Mouse (Mus musculus) forebrain, embryonic 12.5 days (tissue): Measurements from ENCODE around the gene Asic3. TPM values are rescaled to one million over a fixed set of nuclear protein-coding genes. Genes with fewer than 3 reads are reported as not detected.
"Not testable (repeated sequence)": the region's sequence is repeated elsewhere in the genome, so short reads cannot be mapped to it uniquely, and the experiment has no call there.

Source experiments
- ATAC-seq: fragments of 200-750 bp; cut with Nextera tagmentation; 2 replicates; pipeline ENCODE4 v1.8.0; 2017; ENCODE audit warnings: moderate TSS enrichment; ENCODE audit not compliant: low FRiP score
- H3K27ac ChIP-seq: fragments of 300-500 bp; sonication (generic); 2 replicates; pipeline ENCODE4 v1.5.1; 2016; ENCODE audit warnings: mild to moderate bottlenecking
- H3K27me3 ChIP-seq: fragments of 300-500 bp; sonication (generic); 2 replicates; pipeline ENCODE4 v1.6.1; 2016; ENCODE audit warnings: mild to moderate bottlenecking
- H3K36me3 ChIP-seq: fragments of 300-500 bp; sonication (generic); replicated peaks from 2 replicates; pipeline ENCODE4 v1.6.1; 2016; ENCODE audit warnings: mild to moderate bottlenecking
- H3K4me1 ChIP-seq: fragments of 300-500 bp; sonication (generic); 2 replicates; pipeline ENCODE4 v1.6.1; 2016
- H3K4me2 ChIP-seq: fragments of 300-500 bp; sonication (generic); 2 replicates; pipeline ENCODE4 v1.6.1; 2016; ENCODE audit warnings: mild to moderate bottlenecking, moderate library complexity
- H3K4me3 ChIP-seq: fragments of 300-500 bp; sonication (generic); replicated peaks from 2 replicates; pipeline ENCODE4 v1.5.1; 2016; ENCODE audit warnings: mild to moderate bottlenecking
- H3K9ac ChIP-seq: fragments of 300-500 bp; sonication (generic); 2 replicates; pipeline ENCODE4 v1.6.1; 2016; ENCODE audit warnings: mild to moderate bottlenecking
- H3K9me3 ChIP-seq: fragments of 300-500 bp; sonication (generic); 2 replicates; pipeline ENCODE4 v1.6.1; 2016
- WGBS: fragments of 180-500 bp; shearing (Covaris S2); methylation state at CpG from one replicate; pipeline ENCODE4 v1.1.7; 2016; 5-methylcytosine and 5-hydroxymethylcytosine counted together
- polyA plus RNA-seq: library from polyadenylated mRNA; unstranded; fragments of >200 nt; fragmentation: Nextera tagmentation; extraction: Ambion mirVana; gene quantifications from 2 replicates; pipeline ENCODE4 v1.2.1, GENCODE M21; 2016

Gene Asic3
- polyA plus RNA-seq, 1 experiment from 2014 or later: 0.20 TPM

GRCm38 (mm10) chr5:24389658-24390020 is 23.6 kb upstream of the Asic3 start:
- H3K9me3 ChIP-seq: no peaks in the 10 kb centered on the region
- no peaks in the 10 kb centered on the region for H3K36me3 ChIP-seq
- H3K27me3 ChIP-seq: peaks cover 67% of the 10 kb centered on the region
- H3K9ac ChIP-seq: no peak overlapping the region
- WGBS: 83% methylated on average over 4 of the region's 4 CpGs
- ATAC-seq: no peak
- no peak overlapping the region for H3K4me3 ChIP-seq
- H3K4me1 ChIP-seq: peaks cover 26% of the 10 kb centered on the region
- no peak overlapping the region for H3K4me2 ChIP-seq
- no peak overlapping the region for H3K27ac ChIP-seq

GRCm38 (mm10) chr5:24391864-24392263 is 21.3 kb upstream of the Asic3 start, which contains the start of gene Atg9b:
TSS of gene Atg9b (minus strand) at chr5:24392143.
- no peak for ATAC-seq
- Histone ChIP-seq H3K4me3 (no peak within 1 kb of the TSS), H3K9ac (no peak within 1 kb of the TSS), H3K36me3 (no peaks in the 10 kb centered on the region), H3K27ac (no peak within 1 kb of the TSS), H3K9me3 (no peaks in the 10 kb centered on the region), H3K4me1 (peaks cover 28% of the 10 kb centered on the region), H3K27me3 (peaks cover 44% of the 10 kb centered on the region), H3K4me2 (no peak within 1 kb of the TSS)
- 86% methylated on average over 7 of the region's 7 CpGs for WGBS

GRCm38 (mm10) chr5:24392724-24393123 is 20.5 kb upstream of the Asic3 start:
- Histone ChIP-seq H3K4me1 (peaks cover 19% of the 10 kb centered on the region), H3K36me3 (no peaks in the 10 kb centered on the region), H3K27ac (no peak overlapping the region), H3K9ac (no peak overlapping the region), H3K4me2 (no peak overlapping the region), H3K27me3 (peaks cover 36% of the 10 kb centered on the region), H3K4me3 (no peak overlapping the region), H3K9me3 (no peaks in the 10 kb centered on the region)
- WGBS: 80% methylated on average over 7 of the region's 7 CpGs
- no peak for ATAC-seq

GRCm38 (mm10) chr5:24393392-24393997 is 19.7 kb upstream of the Asic3 start, which contains the start of gene Abcb8:
TSS of gene Abcb8 (plus strand) at chr5:24393663.
- peak within 1 kb of the TSS; percentile 77 for H3K27ac ChIP-seq
- peak within 1 kb of the TSS; percentile 55 for H3K9ac ChIP-seq
- peak within 1 kb of the TSS; percentile 58 for H3K4me2 ChIP-seq
- no peak for ATAC-seq
- H3K27me3 ChIP-seq: peaks cover 28% of the 10 kb centered on the region
- no peaks in the 10 kb centered on the region for H3K36me3 ChIP-seq
- peaks cover 12% of the 10 kb centered on the region for H3K4me1 ChIP-seq
- WGBS: 19% methylated on average over 7 of the region's 7 CpGs
- H3K4me3 ChIP-seq: peak within 1 kb of the TSS; percentile 58
- H3K9me3 ChIP-seq: no peaks in the 10 kb centered on the region

- Histone ChIP-seq H3K4me3 (peak overlapping the region; percentile 58), H3K4me1 (peaks cover 12% of the 10 kb centered on the region), H3K27me3 (peaks cover 21% of the 10 kb centered on the region), H3K36me3 (no peaks in the 10 kb centered on the region), H3K4me2 (peak overlapping the region; percentile 58), H3K9me3 (no peaks in the 10 kb centered on the region), H3K27ac (peak overlapping the region; percentile 77), H3K9ac (peak overlapping the region; percentile 55)
- WGBS: 2% methylated on average over 36 of the region's 36 CpGs
- ATAC-seq: peak; percentile 97
These were observed 18.9 kb upstream of the Asic3 start for GRCm38 (mm10) chr5:24394165-24394894.

GRCm38 (mm10) chr5:24396254-24396653 is 16.9 kb upstream of the Asic3 start:
- H3K9ac ChIP-seq, ATAC-seq, H3K4me3 ChIP-seq, H3K9me3 ChIP-seq, H3K27me3 ChIP-seq, H3K4me2 ChIP-seq, H3K27ac ChIP-seq: not testable (repeated sequence)
- H3K36me3 ChIP-seq: peaks cover 14% of the 10 kb centered on the region
- H3K4me1 ChIP-seq: peaks cover 12% of the 10 kb centered on the region
- WGBS: 96% methylated on average over 6 of the region's 6 CpGs

GRCm38 (mm10) chr5:24399686-24400085 is 13.5 kb upstream of the Asic3 start:
- Histone ChIP-seq H3K9ac (no peak overlapping the region), H3K36me3 (peaks cover 37% of the 10 kb centered on the region), H3K4me3 (no peak overlapping the region), H3K4me2 (no peak overlapping the region), H3K27me3 (no peaks in the 10 kb centered on the region), H3K4me1 (peaks cover 5% of the 10 kb centered on the region; the same call in 1 of the 2 replicates), H3K9me3 (no peaks in the 10 kb centered on the region), H3K27ac (no peak overlapping the region)
- no peak for ATAC-seq
- 89% methylated on average over 10 of the region's 10 CpGs for WGBS

GRCm38 (mm10) chr5:24400362-24400761 is 12.8 kb upstream of the Asic3 start:
- Histone ChIP-seq H3K9ac (no peak overlapping the region), H3K9me3 (no peaks in the 10 kb centered on the region), H3K4me1 (no peaks in the 10 kb centered on the region), H3K27me3 (no peaks in the 10 kb centered on the region), H3K36me3 (peaks cover 40% of the 10 kb centered on the region), H3K4me3 (no peak overlapping the region), H3K4me2 (no peak overlapping the region), H3K27ac (no peak overlapping the region)
- 92% methylated on average over 11 of the region's 11 CpGs for WGBS
- ATAC-seq: no peak

GRCm38 (mm10) chr5:24400911-24401605 is 12.1 kb upstream of the Asic3 start:
- no peak for ATAC-seq
- no peak overlapping the region for H3K4me3 ChIP-seq
- H3K4me1 ChIP-seq: no peaks in the 10 kb centered on the region
- 94% methylated on average over 5 of the region's 5 CpGs for WGBS
- H3K9ac ChIP-seq: no peak overlapping the region
- H3K27ac ChIP-seq: no peak overlapping the region
- H3K27me3 ChIP-seq: no peaks in the 10 kb centered on the region
- no peak overlapping the region for H3K4me2 ChIP-seq
- peaks cover 42% of the 10 kb centered on the region for H3K36me3 ChIP-seq
- H3K9me3 ChIP-seq: no peaks in the 10 kb centered on the region

GRCm38 (mm10) chr5:24401969-24402368 is 11.2 kb upstream of the Asic3 start:
- Histone ChIP-seq H3K4me3 (no peak overlapping the region), H3K9me3 (no peaks in the 10 kb centered on the region), H3K9ac (no peak overlapping the region), H3K4me2 (no peak overlapping the region), H3K27ac (no peak overlapping the region), H3K27me3 (no peaks in the 10 kb centered on the region), H3K36me3 (peaks cover 51% of the 10 kb centered on the region), H3K4me1 (no peaks in the 10 kb centered on the region)
- whole genome bisulfite sequencing: 86% methylated on average over 9 of the region's 9 CpGs
- ATAC-seq: no peak

- Histone ChIP-seq H3K4me1 (no peaks in the 10 kb centered on the region), H3K9ac (no peak overlapping the region), H3K36me3 (peaks cover 70% of the 10 kb centered on the region), H3K4me3 (no peak overlapping the region), H3K4me2 (no peak overlapping the region), H3K27me3 (no peaks in the 10 kb centered on the region), H3K27ac (no peak overlapping the region), H3K9me3 (no peaks in the 10 kb centered on the region)
- 89% methylated on average over 6 of the region's 6 CpGs for WGBS
- ATAC-seq: no peak
These were observed 8.4 kb upstream of the Asic3 start for GRCm38 (mm10) chr5:24404594-24405360.

GRCm38 (mm10) chr5:24405389-24405876 is 7.8 kb upstream of the Asic3 start:
- no peaks in the 10 kb centered on the region for H3K9me3 ChIP-seq
- H3K27me3 ChIP-seq: no peaks in the 10 kb centered on the region
- no peaks in the 10 kb centered on the region for H3K4me1 ChIP-seq
- no peak overlapping the region for H3K9ac ChIP-seq
- no peak overlapping the region for H3K27ac ChIP-seq
- ATAC-seq: no peak
- H3K4me3 ChIP-seq: no peak overlapping the region
- WGBS: 71% methylated on average over 3 of the region's 3 CpGs
- peaks cover 65% of the 10 kb centered on the region for H3K36me3 ChIP-seq
- no peak overlapping the region for H3K4me2 ChIP-seq
